Mouse (Mus musculus) CH12.LX (cell line): Measurements from ENCODE around the gene Kptn. TPM values are rescaled to one million over a fixed set of nuclear protein-coding genes. Genes with fewer than 3 reads are reported as not detected.
A peak's percentile ranks its signal among the peaks of the same experiment; 100 is the strongest.

Source experiments
- DNase-seq: peaks from one replicate; pipeline ENCODE4 v3.0.0-alpha.2; 2013; ENCODE audit errors: extremely low read depth
- H3K27ac ChIP-seq: 2 replicates; pipeline ENCODE4 v1.5.1; 2012; ENCODE audit warnings: low read depth, mild to moderate bottlenecking, control low read depth, moderate library complexity; ENCODE audit not compliant: insufficient read depth
- H3K27me3 ChIP-seq: replicated peaks from 2 replicates; pipeline ENCODE3; 2012; ENCODE audit warnings: inconsistent platforms
- H3K36me3 ChIP-seq, 2 experiments: replicated peaks in 1 of 2; 2 replicates each; pipeline versions ENCODE3 to v1.6.1; 2012; ENCODE audit warnings: inconsistent platforms in 1 of 2, low read length in 1 of 2, mild to moderate bottlenecking in 1 of 2, mixed read lengths in 1 of 2, moderate library complexity in 1 of 2; ENCODE audit not compliant: control insufficient read depth in 1 of 2, insufficient read depth in 1 of 2
- H3K4me1 ChIP-seq, 2 experiments: 2 replicates each; pipeline ENCODE4 v1.6.1; 2012; ENCODE audit warnings: inconsistent platforms in 1 of 2, moderate library complexity in 1 of 2; ENCODE audit not compliant: insufficient read depth in 2 of 2, control insufficient read depth in 1 of 2
- H3K4me2 ChIP-seq: 2 replicates; pipeline ENCODE4 v1.6.1; 2012; ENCODE audit warnings: low read depth, mild to moderate bottlenecking, control low read depth; ENCODE audit not compliant: poor library complexity, insufficient read depth, severe bottlenecking
- H3K4me3 ChIP-seq, 3 experiments: fragments of 150-350 bp in 1 of 3; sonication (generic) in 1 of 3; replicated peaks in 1 of 3; 2 replicates each; pipeline versions ENCODE3 to v1.5.1; 2011 to 2012; ENCODE audit warnings: low read depth in 2 of 3, low read length in 2 of 3, mild to moderate bottlenecking in 2 of 3, moderate library complexity in 2 of 3, control low read depth in 1 of 3, improper control_type of control experiment in 1 of 3, inconsistent platforms in 1 of 3, mixed read lengths in 1 of 3; ENCODE audit not compliant: poor library complexity in 1 of 3
- H3K79me2 ChIP-seq: replicated peaks from 2 replicates; pipeline ENCODE4 v1.6.1; 2012; ENCODE audit warnings: mild to moderate bottlenecking, moderate library complexity; ENCODE audit not compliant: control insufficient read depth, poor library complexity, insufficient read depth, severe bottlenecking; ENCODE audit errors: extremely low read depth
- H3K9ac ChIP-seq: 2 replicates; pipeline ENCODE4 v1.6.1; 2012; ENCODE audit warnings: low read depth, mild to moderate bottlenecking, control low read depth, moderate library complexity; ENCODE audit not compliant: insufficient read depth
- H3K9me3 ChIP-seq: replicated peaks from 2 replicates; pipeline ENCODE3; 2012; ENCODE audit warnings: low read length, inconsistent platforms, mixed read lengths
- BHLHE40 ChIP-seq: IDR thresholded peaks from 2 replicates; pipeline ENCODE4 v1.6.1; 2011; ENCODE audit warnings: mild to moderate bottlenecking, low read depth, low read length, improper control_type of control experiment
- CHD1 ChIP-seq: IDR thresholded peaks from 2 replicates; pipeline ENCODE4 v1.6.1; 2012; ENCODE audit warnings: low read depth, low read length, improper control_type of control experiment, inconsistent platforms
- CHD2 ChIP-seq: IDR thresholded peaks from 2 replicates; pipeline ENCODE4 v1.6.1; 2011; ENCODE audit warnings: low read length, improper control_type of control experiment
- E2F4 ChIP-seq: IDR thresholded peaks from 2 replicates; pipeline ENCODE4 v1.6.1; 2011; ENCODE audit warnings: low read depth, low read length, improper control_type of control experiment; ENCODE audit not compliant: insufficient replicate concordance
- ELF1 ChIP-seq: IDR thresholded peaks from 2 replicates; pipeline ENCODE4 v1.6.1; 2014; ENCODE audit warnings: low read depth, mild to moderate bottlenecking, inconsistent platforms, low read length, improper control_type of control experiment
- EP300 ChIP-seq: IDR thresholded peaks from 2 replicates; pipeline ENCODE4 v1.6.1; 2011; ENCODE audit warnings: low read length, improper control_type of control experiment
- ETS1 ChIP-seq: conservative IDR thresholded peaks from 2 replicates; pipeline ENCODE4 v1.6.1; 2012; ENCODE audit warnings: low read depth, mild to moderate bottlenecking, inconsistent platforms, low read length, improper control_type of control experiment, moderate library complexity
- HCFC1 ChIP-seq: IDR thresholded peaks from 2 replicates; pipeline ENCODE4 v1.6.1; 2012; ENCODE audit warnings: low read depth, mild to moderate bottlenecking, inconsistent platforms, low read length, improper control_type of control experiment
- IRF4 ChIP-seq: IDR thresholded peaks from 2 replicates; pipeline ENCODE4 v1.6.1; 2014; ENCODE audit warnings: low read depth, mild to moderate bottlenecking, inconsistent platforms, low read length, improper control_type of control experiment
- JUN ChIP-seq: IDR thresholded peaks from 2 replicates; pipeline ENCODE4 v1.6.1; 2011; ENCODE audit warnings: low read depth, mild to moderate bottlenecking, low read length, improper control_type of control experiment, moderate library complexity; ENCODE audit not compliant: insufficient read depth
- JUND ChIP-seq: conservative IDR thresholded peaks from 2 replicates; pipeline ENCODE4 v1.6.1; 2011; ENCODE audit warnings: low read depth, low read length, improper control_type of control experiment
- MAFK ChIP-seq: IDR thresholded peaks from 2 replicates; pipeline ENCODE4 v1.6.1; 2011; ENCODE audit warnings: low read length, improper control_type of control experiment; ENCODE audit not compliant: insufficient replicate concordance
- MAX ChIP-seq: IDR thresholded peaks from 2 replicates; pipeline ENCODE4 v1.6.1; 2011; ENCODE audit warnings: low read length, improper control_type of control experiment
- MEF2A ChIP-seq: IDR thresholded peaks from 2 replicates; pipeline ENCODE4 v1.6.1; 2014; ENCODE audit warnings: low read depth, mild to moderate bottlenecking, inconsistent platforms, low read length, improper control_type of control experiment, borderline replicate concordance
- MXI1 ChIP-seq: IDR thresholded peaks from 2 replicates; pipeline ENCODE4 v1.6.1; 2011; ENCODE audit warnings: mild to moderate bottlenecking, low read depth, low read length, improper control_type of control experiment
- NELFE ChIP-seq: IDR thresholded peaks from 2 replicates; pipeline ENCODE4 v1.6.1; 2011; ENCODE audit warnings: low read depth, low read length, improper control_type of control experiment
- PAX5 ChIP-seq: IDR thresholded peaks from 2 replicates; pipeline ENCODE4 v1.6.1; 2012; ENCODE audit warnings: low read length, inconsistent platforms, mixed read lengths
- POLR2AphosphoS2 ChIP-seq: IDR thresholded peaks from 2 replicates; pipeline ENCODE4 v1.6.1; 2011; ENCODE audit warnings: low read depth, low read length, improper control_type of control experiment
- RAD21 ChIP-seq: IDR thresholded peaks from 2 replicates; pipeline ENCODE4 v1.6.1; 2011; ENCODE audit warnings: low read depth, mild to moderate bottlenecking, low read length, improper control_type of control experiment, moderate library complexity
- RCOR1 ChIP-seq: conservative IDR thresholded peaks from 2 replicates; pipeline ENCODE4 v1.6.1; 2012; ENCODE audit warnings: low read depth, mild to moderate bottlenecking, inconsistent platforms, low read length, improper control_type of control experiment
- SIN3A ChIP-seq: IDR thresholded peaks from 2 replicates; pipeline ENCODE4 v1.6.1; 2012; ENCODE audit warnings: low read length, improper control_type of control experiment, inconsistent platforms
- SMC3 ChIP-seq: IDR thresholded peaks from 2 replicates; pipeline ENCODE4 v1.6.1; 2011; ENCODE audit warnings: low read depth, low read length, improper control_type of control experiment
- TBP ChIP-seq: conservative IDR thresholded peaks from 2 replicates; pipeline ENCODE4 v1.6.1; 2011; ENCODE audit warnings: low read depth, low read length, improper control_type of control experiment
- TCF12 ChIP-seq: IDR thresholded peaks from 2 replicates; pipeline ENCODE4 v1.6.1; 2014; ENCODE audit warnings: low read depth, mild to moderate bottlenecking, inconsistent platforms, low read length, improper control_type of control experiment
- UBTF ChIP-seq: IDR thresholded peaks from 2 replicates; pipeline ENCODE4 v1.6.1; 2012; ENCODE audit warnings: low read depth, mild to moderate bottlenecking, inconsistent platforms, low read length, improper control_type of control experiment, moderate library complexity
- USF1 ChIP-seq: IDR thresholded peaks from 2 replicates; pipeline ENCODE4 v1.6.1; 2014; ENCODE audit warnings: low read depth, mild to moderate bottlenecking, inconsistent platforms, low read length, improper control_type of control experiment
- USF2 ChIP-seq: conservative IDR thresholded peaks from 2 replicates; pipeline ENCODE4 v1.6.1; 2011; ENCODE audit warnings: low read depth, low read length, improper control_type of control experiment
- ZKSCAN1 ChIP-seq: IDR thresholded peaks from 2 replicates; pipeline ENCODE4 v1.6.1; 2012; ENCODE audit warnings: low read depth, inconsistent platforms, low read length, improper control_type of control experiment, borderline replicate concordance
- ZNF384 ChIP-seq: IDR thresholded peaks from 2 replicates; pipeline ENCODE4 v1.6.1; 2012; ENCODE audit warnings: low read depth, low read length, improper control_type of control experiment, inconsistent platforms
- dilution Hi-C: fragments of 300-500 bp; cut with MboI; formaldehyde crosslinking; loops from 2 replicates; pipeline ENCODE4 v1.14.3; 2020; ENCODE audit warnings: low sequenced_read_pairs; ENCODE audit not compliant: extremely low pct_unique_long_range_greater_than_20kb, extremely low pct_ligation_motif_present
- in situ Hi-C: fragments of 300-500 bp; cut with MboI; formaldehyde crosslinking; loops from 3 replicates; pipeline ENCODE4 v1.14.3; 2019; ENCODE audit warnings: low sequenced_read_pairs, low pct_ligation_motif_present, low pct_unique_long_range_greater_than_20kb, mixed read lengths
- polyA plus RNA-seq: library from polyadenylated mRNA; unstranded; fragments of >175 nt; gene quantifications from 2 replicates; pipeline ENCODE4 v1.2.1, GENCODE M21; 2012; ENCODE audit warnings: low read depth; ENCODE audit not compliant: insufficient read length
- total RNA-seq, 2 experiments: library from RNA; depleted of rRNA; stranded (reverse); fragments of 300-350 nt in 1 of 2; fragments of >200 nt in 1 of 2; gene quantifications; 2 replicates each; pipeline ENCODE4 v1.2.3; 2012 to 2014

Gene Kptn
- total and polyA plus RNA-seq, 3 experiments, result 14.5 to 25.4 (median 17.5) TPM

DNA sequence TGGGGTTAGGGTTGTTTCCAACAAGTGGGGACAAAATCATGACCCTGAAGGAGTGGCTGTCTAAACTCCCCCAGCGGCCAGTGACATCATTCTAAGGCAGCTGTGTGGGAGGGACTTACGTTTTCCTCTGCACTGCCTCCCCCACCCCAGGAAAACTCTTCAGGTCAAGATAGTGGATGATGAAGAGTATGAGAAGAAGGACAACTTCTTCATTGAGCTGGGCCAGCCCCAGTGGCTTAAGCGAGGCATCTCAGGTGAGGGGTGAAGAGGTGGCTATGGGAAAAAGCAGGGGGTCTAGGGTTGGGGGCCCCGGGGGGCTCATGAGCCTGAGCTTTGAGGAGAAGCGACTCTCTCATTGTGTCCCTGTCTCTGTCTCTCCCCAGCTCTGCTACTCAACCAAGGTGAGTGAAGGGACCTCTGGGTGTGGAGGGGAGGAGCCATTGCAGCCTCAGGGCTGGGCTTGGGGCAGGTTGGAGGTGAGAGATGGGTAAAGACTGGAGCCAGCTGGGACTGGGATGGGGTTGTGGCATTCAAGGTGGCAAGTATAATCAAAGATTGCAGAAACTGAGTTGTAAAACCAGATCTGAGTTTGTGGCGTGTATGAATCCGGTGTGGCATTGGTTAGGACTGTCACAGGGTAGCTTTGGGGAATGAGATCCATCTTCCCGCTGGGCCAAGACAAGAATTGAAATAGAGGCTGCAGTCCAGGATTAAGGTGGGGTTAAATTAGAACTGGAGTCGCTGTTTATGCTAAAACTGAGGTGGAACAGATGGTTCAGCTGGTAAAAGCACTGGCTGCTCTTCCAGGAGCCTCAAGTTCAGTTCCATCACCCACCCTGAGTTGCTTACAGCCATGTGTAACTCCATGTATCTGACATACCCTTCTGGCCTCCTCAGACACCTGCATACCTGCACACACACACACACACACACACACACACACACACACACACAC is 30.8 kb downstream of the Kptn start:
- H3K4me2 ChIP-seq, result no peak overlapping the region
- no peak overlapping the region for H3K4me3 ChIP-seq
- no peaks in the 10 kb centered on the region for H3K36me3 ChIP-seq
- H3K4me1 ChIP-seq, result peaks cover 4 to 11% of the 10 kb centered on the region in 2 experiments; a peak in 3 of 4 replicates
- in situ Hi-C loops (loop anchor here (5.0 kb wide), 1 partner anchor 93 kb away; no protein-coding TSS in a partner anchor), dilution Hi-C loops (loop anchor here (25.0 kb wide), 1 partner anchor 188 kb away; the partner anchor contains the start of gene Ehd2)
- no peak overlapping the region for H3K9ac ChIP-seq
- no peaks in the 10 kb centered on the region for H3K79me2 ChIP-seq
- no peak for DNase-seq
- peaks cover 29% of the 10 kb centered on the region for H3K27me3 ChIP-seq
- H3K27ac ChIP-seq, result no peak overlapping the region
- TF ChIP-seq POLR2AphosphoS2 (no peak), ZNF384 (no peak), TBP (no peak), EP300 (no peak), JUND (no peak), TCF12 (no peak), NELFE (no peak), MXI1 (no peak), ZKSCAN1 (no peak), SIN3A (no peak), HCFC1 (no peak), CHD2 (no peak), RCOR1 (no peak)
- H3K9me3 ChIP-seq, result no peaks in the 10 kb centered on the region

DNA sequence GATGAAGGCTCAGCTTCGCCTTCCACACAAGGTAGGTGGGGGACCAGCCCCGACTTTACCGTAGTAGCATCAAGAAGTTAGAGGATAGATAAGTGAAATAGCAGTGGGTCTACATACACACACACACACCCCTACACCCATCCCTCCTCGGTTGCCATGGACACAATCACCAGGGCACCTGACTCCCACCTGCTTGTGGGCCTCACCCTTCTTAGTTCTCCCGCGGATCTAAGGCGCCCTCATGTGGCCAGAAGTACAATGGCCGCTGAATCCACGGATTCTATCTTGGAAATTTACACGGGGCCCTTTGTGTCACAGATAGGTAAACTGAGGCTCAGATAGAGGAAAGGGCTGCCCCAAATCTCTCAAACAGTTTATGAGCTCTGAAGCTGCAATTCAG is 33.8 kb downstream of the Kptn start:
- in situ Hi-C loops (loop anchor here (5.0 kb wide), 1 partner anchor 96 kb away; no protein-coding TSS in a partner anchor), dilution Hi-C loops (loop anchor here (25.0 kb wide), 1 partner anchor 191 kb away; the partner anchor contains the start of gene Ehd2)
- no peak overlapping the region for H3K9ac ChIP-seq
- H3K4me3 ChIP-seq, result no peak overlapping the region
- no peak overlapping the region for H3K4me2 ChIP-seq
- no peak overlapping the region for H3K27ac ChIP-seq
- peaks cover 15 to 31% of the 10 kb centered on the region in 2 experiments for H3K4me1 ChIP-seq
- peaks cover 8% of the 10 kb centered on the region for H3K27me3 ChIP-seq
- H3K36me3 ChIP-seq, result no peaks in the 10 kb centered on the region
- peaks cover 3% of the 10 kb centered on the region for H3K9me3 ChIP-seq
- DNase-seq, result peak; percentile 61
- no peaks in the 10 kb centered on the region for H3K79me2 ChIP-seq
- TF ChIP-seq NELFE, result no peak; the same call in 1 of the 2 replicates
- no peak for TF ChIP-seq JUND
- TF ChIP-seq MAX, result 0 out of 2 replicates have a peak, but pooled peaks have one; percentile 49
- 0 out of 2 replicates have a peak, but pooled peaks have one; percentile 14 for TF ChIP-seq ZNF384
- peak; percentile 88 for TF ChIP-seq RAD21
- peak; percentile 86 for TF ChIP-seq SMC3
- no peak for TF ChIP-seq MEF2A
- peak; percentile 47; the same call in 1 of the 2 replicates for TF ChIP-seq IRF4
- no peak for TF ChIP-seq PAX5
- TF ChIP-seq ELF1, result 0 out of 2 replicates have a peak, but pooled peaks have one; percentile 22
- no peak for TF ChIP-seq JUN
- TF ChIP-seq EP300, result no peak
- TF ChIP-seq USF2, result no peak
- 0 out of 2 replicates have a peak, but pooled peaks have one; percentile 8 for TF ChIP-seq USF1
- TF ChIP-seq E2F4, result no peak
- TF ChIP-seq CHD1, result no peak
- TF ChIP-seq MAFK, result no peak
- TF ChIP-seq HCFC1, result no peak
- no peak for TF ChIP-seq UBTF
- TF ChIP-seq ETS1, result no peak
- TF ChIP-seq BHLHE40, result peak; percentile 78
- peak; percentile 62; the same call in 1 of the 2 replicates for TF ChIP-seq SIN3A
